Mouse (Mus musculus) adrenal gland, postnatal 14 days (tissue): ENCODE results near the gene Mia2. TPM values are rescaled to one million over a fixed set of nuclear protein-coding genes. Genes with fewer than 3 reads are reported as not detected.

Source experiments
- DNase-seq: peaks from one replicate; pipeline ENCODE4 v3.0.0; 2021; ENCODE audit warnings: mixed read lengths
- total RNA-seq: library from RNA; stranded (reverse); gene quantifications from 2 replicates; pipeline ENCODE4 v1.2.3, GENCODE M21; 2021

Mia2 gene
- total RNA-seq, 1 experiment from 2014 or later = 106 TPM

- DNase-seq = no peak
Measured at GRCm38 (mm10) chr12:59104771-59105170, 9.2 kb downstream of the Mia2 start.

GRCm38 (mm10) chr12:59105914-59106313, 10.3 kb downstream of the Mia2 start:
- DNase-seq = no peak

GRCm38 (mm10) chr12:59106491-59106890, 10.9 kb downstream of the Mia2 start:
- DNase-seq = no peak

- DNase-seq = no peak
Measured at GRCm38 (mm10) chr12:59107926-59108325, 12.3 kb downstream of the Mia2 start.

GRCm38 (mm10) chr12:59117184-59117583, 21.6 kb downstream of the Mia2 start:
- no peak for DNase-seq

GRCm38 (mm10) chr12:59125426-59125825, 29.8 kb downstream of the Mia2 start:
- DNase-seq = no peak

GRCm38 (mm10) chr12:59128501-59128900, 32.9 kb downstream of the Mia2 start:
- no peak for DNase-seq

- DNase-seq = peak; percentile 20
Measured at GRCm38 (mm10) chr12:59129038-59129437, 33.4 kb downstream of the Mia2 start.

- peak; percentile 71 for DNase-seq
Measured at GRCm38 (mm10) chr12:59129592-59129991, 34.0 kb downstream of the Mia2 start.

GRCm38 (mm10) chr12:59130249-59130648, 34.6 kb downstream of the Mia2 start:
- peak; percentile 51 for DNase-seq

GRCm38 (mm10) chr12:59130651-59131577, 35.3 kb downstream of the Mia2 start:
- peak; percentile 96 for DNase-seq

- no peak for DNase-seq
Measured at GRCm38 (mm10) chr12:59131578-59131946, 36.0 kb downstream of the Mia2 start.

- no peak for DNase-seq
Measured at GRCm38 (mm10) chr12:59132462-59132861, 36.9 kb downstream of the Mia2 start.

GRCm38 (mm10) chr12:59132940-59133339, 37.3 kb downstream of the Mia2 start:
- peak; percentile 8 for DNase-seq

GRCm38 (mm10) chr12:59133437-59133999, 37.9 kb downstream of the Mia2 start:
- no peak for DNase-seq

- no peak for DNase-seq
Measured at GRCm38 (mm10) chr12:59135096-59135495, 39.5 kb downstream of the Mia2 start.

GRCm38 (mm10) chr12:59135533-59136300, 40.1 kb downstream of the Mia2 start:
- DNase-seq = no peak

GRCm38 (mm10) chr12:59137031-59137430, 41.4 kb downstream of the Mia2 start:
- DNase-seq = no peak

GRCm38 (mm10) chr12:59139372-59139771, 43.8 kb downstream of the Mia2 start:
- peak; percentile 9 for DNase-seq

- DNase-seq = no peak
Measured at GRCm38 (mm10) chr12:59145130-59145529, 49.5 kb downstream of the Mia2 start.

- DNase-seq = no peak
Measured at GRCm38 (mm10) chr12:59149691-59150090, 54.1 kb downstream of the Mia2 start.

GRCm38 (mm10) chr12:59161091-59161490, 65.5 kb downstream of the Mia2 start:
- no peak for DNase-seq

- DNase-seq = no peak
Measured at GRCm38 (mm10) chr12:59162797-59163196, 67.2 kb downstream of the Mia2 start.
